Mouse (Mus musculus) heart, postnatal 0 days (tissue): ENCODE data around the gene Abcg2. TPM values are rescaled to one million over a fixed set of nuclear protein-coding genes. Genes with fewer than 3 reads are reported as not detected.

ENCODE experiments used
- ATAC-seq: fragments of 200-750 bp; cut with Nextera tagmentation; 2 replicates; pipeline ENCODE4 v1.8.0; 2017; ENCODE audit warnings: low read depth, moderate number of reproducible peaks, moderate library complexity; ENCODE audit not compliant: insufficient read depth
- DNase-seq: peaks from one replicate; pipeline ENCODE4 v3.0.0-alpha.2; 2016; ENCODE audit warnings: low spot score
- H3K27ac ChIP-seq: fragments of 300-500 bp; sonication (generic); 2 replicates; pipeline ENCODE4 v1.5.1; 2014; ENCODE audit warnings: low read depth, mild to moderate bottlenecking
- H3K27me3 ChIP-seq: fragments of 300-500 bp; sonication (generic); 2 replicates; pipeline ENCODE4 v1.6.1; 2014; ENCODE audit warnings: low read length, mixed read lengths; ENCODE audit not compliant: control insufficient read depth, insufficient read depth
- H3K36me3 ChIP-seq: fragments of 300-500 bp; sonication (generic); replicated peaks from 2 replicates; pipeline ENCODE4 v1.6.1; 2014; ENCODE audit warnings: low read length, mixed read lengths; ENCODE audit not compliant: control insufficient read depth, insufficient read depth
- H3K4me1 ChIP-seq: fragments of 300-500 bp; sonication (generic); 2 replicates; pipeline ENCODE4 v1.6.1; 2014; ENCODE audit warnings: antibody characterized with exemption; ENCODE audit not compliant: control insufficient read depth, insufficient read depth
- H3K4me2 ChIP-seq: fragments of 300-500 bp; sonication (generic); 2 replicates; pipeline ENCODE4 v1.6.1; 2014; ENCODE audit warnings: low read depth, mild to moderate bottlenecking, low read length, moderate library complexity
- H3K4me3 ChIP-seq: fragments of 300-500 bp; sonication (generic); 2 replicates; pipeline ENCODE4 v1.5.1; 2014; ENCODE audit warnings: low read depth, low read length
- H3K9ac ChIP-seq: fragments of 300-500 bp; sonication (generic); replicated peaks from 2 replicates; pipeline ENCODE4 v1.6.1; 2014; ENCODE audit warnings: low read depth, low read length, mixed read lengths
- H3K9me3 ChIP-seq: fragments of 300-500 bp; sonication (generic); replicated peaks from 2 replicates; pipeline ENCODE4 v1.6.1; 2016; ENCODE audit warnings: low read length; ENCODE audit not compliant: control insufficient read depth
- CTCF ChIP-seq: IDR thresholded peaks from 2 replicates; pipeline ENCODE4 v1.5.1; 2016; ENCODE audit warnings: antibody characterized with exemption, control low read depth, low read depth
- EP300 ChIP-seq: IDR thresholded peaks from 2 replicates; pipeline ENCODE4 v1.6.1; 2016; ENCODE audit warnings: antibody characterized with exemption, low read depth
- WGBS: fragments of 180-500 bp; shearing (Covaris S2); extraction: QIAGEN DNeasy Blood & Tissue Kit; methylation state at CpG from one replicate; pipeline ENCODE4 v1.1.7; 2014; 5-methylcytosine and 5-hydroxymethylcytosine counted together
- polyA plus RNA-seq: library from polyadenylated mRNA; unstranded; fragments of >200 nt; fragmentation: Nextera tagmentation; extraction: Ambion mirVana; gene quantifications from 2 replicates; pipeline ENCODE4 v1.2.1, GENCODE M21; 2015
- total RNA-seq: library from RNA; depleted of rRNA; stranded (reverse); fragments of >200 nt; gene quantifications from 2 replicates; pipeline ENCODE4 v1.2.3, GENCODE M21; 2014; ENCODE audit warnings: low replicate concordance

Abcg2 gene
- total and polyA plus RNA-seq, 2 experiments from 2014 or later: 47.3 to 74.3 TPM

DNA sequence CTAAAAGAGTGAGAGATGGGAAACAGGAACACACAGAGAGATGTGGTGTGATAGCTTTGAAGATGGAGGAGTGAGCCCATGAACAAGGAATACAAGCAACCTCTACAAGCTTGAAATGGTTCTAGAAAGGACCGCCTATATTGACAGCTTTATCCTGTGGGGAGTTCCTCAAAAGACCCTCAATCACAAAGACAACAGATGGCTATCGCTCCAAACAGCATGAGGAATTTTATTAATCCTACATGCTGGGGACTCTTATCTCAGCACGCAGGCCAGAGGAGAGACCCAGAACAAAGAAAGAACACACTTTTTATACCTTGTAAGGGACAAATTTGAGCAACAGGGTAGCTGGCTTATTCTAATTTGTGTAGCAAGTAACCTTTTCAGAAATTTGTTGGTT lies 48.1 kb downstream of the Abcg2 start:
- Histone ChIP-seq H3K27me3 (no peaks in the 10 kb centered on the region), H3K27ac (no peak overlapping the region), H3K4me2 (no peak overlapping the region), H3K9me3 (no peaks in the 10 kb centered on the region), H3K9ac (no peak overlapping the region), H3K36me3 (no peaks in the 10 kb centered on the region), H3K4me1 (no peaks in the 10 kb centered on the region), H3K4me3 (no peak overlapping the region)
- no peak for ATAC-seq
- 59% methylated on average over 3 of the region's 3 CpGs for WGBS
- DNase-seq: no peak
- TF ChIP-seq CTCF (no peak), EP300 (no peak)

DNA sequence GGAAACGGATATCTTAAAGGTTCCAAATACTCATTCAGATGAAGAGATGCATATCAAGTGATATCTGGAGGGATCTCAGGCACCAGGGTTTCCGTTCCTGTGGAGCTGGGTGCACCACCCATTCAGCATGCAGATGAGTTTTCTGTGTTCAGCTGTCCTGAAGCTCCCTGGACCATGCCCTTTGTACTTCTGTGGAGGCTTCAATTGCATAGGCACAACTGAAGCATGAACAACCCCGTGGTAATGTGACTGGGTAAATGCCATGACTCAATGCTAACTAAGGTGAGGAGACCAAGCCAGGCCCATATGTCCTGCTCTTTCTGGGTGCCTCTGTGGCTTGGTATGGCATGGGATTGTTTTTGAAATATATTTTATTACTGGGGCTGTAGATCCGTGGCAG lies 49.4 kb downstream of the Abcg2 start:
- Histone ChIP-seq H3K9me3 (no peaks in the 10 kb centered on the region), H3K27ac (no peak overlapping the region), H3K9ac (no peak overlapping the region), H3K4me2 (no peak overlapping the region), H3K4me3 (no peak overlapping the region), H3K36me3 (no peaks in the 10 kb centered on the region), H3K27me3 (no peaks in the 10 kb centered on the region), H3K4me1 (no peaks in the 10 kb centered on the region)
- ATAC-seq: no peak
- WGBS: 85% methylated on average over 4 of the region's 4 CpGs
- TF ChIP-seq CTCF: no peak
- TF ChIP-seq EP300: no peak
- DNase-seq: no peak

DNA sequence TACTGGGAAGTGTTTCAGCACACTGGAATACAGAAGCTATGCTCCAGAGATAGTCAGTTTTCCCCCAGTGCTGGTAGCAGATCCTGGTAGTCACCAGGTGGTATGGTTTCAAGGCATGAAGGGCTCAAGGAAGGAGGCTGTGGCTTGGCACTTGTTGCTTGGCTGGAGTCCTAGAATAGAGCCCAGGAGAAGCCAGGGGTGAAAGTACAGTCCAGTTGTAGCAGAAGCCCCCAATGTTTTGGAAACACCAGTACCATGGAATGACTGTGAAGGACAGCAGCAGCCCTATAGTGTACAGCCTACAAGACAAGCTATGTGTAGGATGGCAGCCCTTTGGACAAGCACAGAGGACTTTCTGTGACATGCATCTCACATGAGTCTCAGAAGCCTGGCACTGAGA lies 54.2 kb downstream of the Abcg2 start:
- H3K4me2 ChIP-seq: no peak overlapping the region
- H3K36me3 ChIP-seq: no peaks in the 10 kb centered on the region
- DNase-seq: no peak
- H3K27ac ChIP-seq: no peak overlapping the region
- H3K9ac ChIP-seq: no peak overlapping the region
- H3K4me1 ChIP-seq: peaks cover 6% of the 10 kb centered on the region; the same call in 1 of the 2 replicates
- ATAC-seq: no peak
- no peaks in the 10 kb centered on the region for H3K9me3 ChIP-seq
- no peaks in the 10 kb centered on the region for H3K27me3 ChIP-seq
- H3K4me3 ChIP-seq: no peak overlapping the region
- TF ChIP-seq CTCF (no peak), EP300 (no peak)

DNA sequence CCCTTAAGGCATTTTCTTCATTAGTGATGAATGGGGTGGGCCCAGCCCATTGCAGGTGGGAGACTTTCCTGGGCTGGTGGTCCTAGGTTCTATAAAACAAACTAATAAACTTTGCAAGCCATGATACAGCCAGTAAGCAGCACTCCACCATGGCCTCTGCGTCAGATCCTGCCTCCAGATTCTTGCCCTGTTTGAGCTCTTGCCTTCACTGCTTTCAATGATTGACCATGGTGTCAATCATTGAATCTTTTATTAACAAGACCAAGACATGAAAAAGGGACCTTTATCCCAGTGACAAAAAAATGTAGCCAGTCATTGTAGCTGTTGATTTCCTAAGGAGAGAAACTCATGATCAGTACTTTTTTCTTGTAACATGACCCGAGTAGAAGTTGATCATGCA lies 55.1 kb downstream of the Abcg2 start:
- Histone ChIP-seq H3K4me2 (no peak overlapping the region), H3K4me1 (peaks cover 6% of the 10 kb centered on the region; the same call in 1 of the 2 replicates), H3K4me3 (no peak overlapping the region), H3K27me3 (no peaks in the 10 kb centered on the region), H3K36me3 (no peaks in the 10 kb centered on the region), H3K9me3 (no peaks in the 10 kb centered on the region), H3K9ac (no peak overlapping the region), H3K27ac (no peak overlapping the region)
- DNase-seq (no peak), ATAC-seq (no peak)
- TF ChIP-seq CTCF (no peak), EP300 (no peak)
- WGBS: 88% methylated on average over 2 of the region's 2 CpGs

DNA sequence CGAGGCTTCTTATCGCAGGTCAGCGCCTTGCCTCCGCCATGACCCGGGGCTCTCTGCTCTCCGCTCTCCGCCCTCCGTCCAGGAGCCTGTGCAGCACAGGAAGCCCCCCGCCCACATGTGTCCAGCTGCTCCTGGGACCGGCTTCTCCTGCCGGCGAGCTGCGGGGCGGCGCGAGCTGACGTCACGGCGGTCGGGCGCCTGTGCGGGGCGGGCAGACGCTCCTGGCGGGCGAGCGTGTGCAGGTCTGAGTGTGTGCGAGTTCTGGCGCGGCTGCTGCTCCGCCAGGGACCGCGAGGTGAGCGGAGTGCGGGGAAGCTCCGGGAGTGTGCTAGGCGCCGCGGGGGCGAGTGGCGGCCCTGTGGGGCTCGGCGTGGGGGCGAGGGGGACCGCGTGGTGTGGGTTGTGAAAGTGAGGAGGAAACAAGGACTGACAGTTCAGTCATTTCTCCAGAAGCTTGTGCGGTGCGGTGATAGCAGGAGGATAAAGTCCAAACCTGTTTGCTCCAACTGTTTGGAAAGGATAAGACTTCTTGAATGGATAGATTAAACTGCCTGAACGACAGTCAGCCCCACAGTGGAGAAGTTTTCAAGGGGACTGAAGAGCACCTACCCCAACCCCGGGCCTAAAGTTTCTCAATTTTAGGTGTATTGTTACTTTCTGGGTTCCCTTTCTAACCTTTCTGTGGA lies 56.2 kb downstream of the Abcg2 start:
- H3K27me3 ChIP-seq: no peaks in the 10 kb centered on the region

More for the DNA sequence above, 56.2 kb downstream of the Abcg2 start:
- DNase-seq (peak; percentile 85), ATAC-seq (peak; percentile 96)
- TF ChIP-seq EP300 (no peak), CTCF (no peak)
- Histone ChIP-seq H3K9me3 (no peaks in the 10 kb centered on the region), H3K4me1 (peaks cover 6% of the 10 kb centered on the region; the same call in 1 of the 2 replicates), H3K27ac (peak overlapping the region; percentile 50), H3K4me3 (peak overlapping the region; percentile 56), H3K9ac (peak overlapping the region; percentile 62), H3K36me3 (no peaks in the 10 kb centered on the region), H3K4me2 (peak overlapping the region; percentile 62)
- WGBS: under 1% methylated on average over 50 of the region's 50 CpGs
